Mouse (Mus musculus) liver, postnatal 0 days (tissue): ENCODE data around the gene Mcl1.

Experiments
- CTCF ChIP-seq: sonication (generic); IDR thresholded peaks from 2 replicates; pipeline ENCODE4 v1.5.1; 2016; ENCODE audit warnings: antibody characterized with exemption, low read depth
- EP300 ChIP-seq: IDR thresholded peaks from 2 replicates; pipeline ENCODE4 v1.6.1; 2016; ENCODE audit warnings: antibody characterized with exemption, low read depth, mild to moderate bottlenecking

- TF ChIP-seq CTCF (no peak), EP300 (no peak)
These were observed 27.1 kb downstream of the Mcl1 start for GRCm38 (mm10) chr3:95685701-95686100.
